Mouse (Mus musculus): ENCODE data around the gene Pakap. TPM values are rescaled to one million over a fixed set of nuclear protein-coding genes. Genes with fewer than 3 reads are reported as not detected.
A peak's percentile ranks its signal among the peaks of the same experiment; 100 is the strongest.

Pakap gene
- 1.6 TPM for polyA plus RNA-seq (2021)

DNA sequence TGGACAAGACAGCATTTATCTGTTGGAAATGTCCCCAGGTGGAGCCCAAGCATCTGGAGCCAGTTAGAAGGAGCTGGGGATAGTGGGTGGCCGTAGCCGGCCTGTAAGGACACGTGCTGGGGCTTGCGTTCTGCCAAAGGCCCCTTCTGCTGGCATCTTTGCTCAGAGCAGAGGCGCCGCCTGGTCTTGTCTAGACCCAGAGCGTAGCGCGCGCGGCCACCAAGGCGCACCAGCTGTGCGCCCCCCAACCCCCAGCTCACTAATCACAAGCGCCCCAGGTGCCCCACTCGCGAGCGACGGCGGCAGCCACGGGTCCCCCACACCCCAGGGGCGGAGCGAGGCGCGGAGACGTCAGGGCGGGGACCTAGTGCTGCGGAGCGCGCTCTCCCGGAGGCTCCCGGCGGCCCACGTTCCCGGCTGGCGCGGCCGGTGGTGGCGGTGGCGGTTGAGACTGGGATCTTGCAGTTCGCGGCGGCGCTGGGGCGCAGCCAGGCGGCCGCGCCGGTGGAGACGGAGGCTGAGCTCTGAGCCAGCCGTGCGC, at the start of gene Pakap:
Gene Pakap (plus strand): TSS at position 514 of the 541 bp plus-strand sequence.
- ChIA-PET POLR2A (no interaction called here), CTCF (interaction anchor here (1.5 kb wide), 1 partner anchor 39 kb away, joined by 4 read pairs; no protein-coding TSS in a partner anchor)
- no peak for DNase-seq (ENCODE audit: low read depth, low spot score)
- ATAC-seq: peak; percentile 62
- in situ Hi-C loops (cut with MboI; ENCODE audit: low pct_unique_long_range_greater_than_20kb): no loop called here
- H3K27me3 ChIP-seq: no peaks in the 10 kb centered on the region
- TF ChIP-seq CTCF (IDR thresholded peaks at IDR 0.05): peak; percentile 40

DNA sequence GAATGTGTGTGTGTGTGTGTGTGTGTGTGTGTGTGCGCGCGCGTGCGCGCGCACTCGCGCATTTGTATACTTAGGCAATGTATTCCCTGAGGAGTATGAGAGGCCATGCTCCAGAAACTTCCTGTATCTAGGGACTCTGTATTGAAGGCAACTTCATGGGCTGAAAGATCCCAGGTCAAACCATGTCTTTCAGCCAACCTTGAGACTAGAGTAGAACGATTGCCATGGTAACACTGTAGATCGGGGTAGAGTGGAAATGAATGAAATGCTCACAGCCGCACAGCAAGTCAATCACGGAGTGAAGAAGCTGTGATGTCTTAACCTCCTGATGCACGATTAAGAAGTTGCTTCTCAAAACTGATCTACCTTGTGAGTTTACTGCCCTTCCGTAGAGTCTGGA, 44.5 kb upstream of the Pakap start:
- ChIA-PET CTCF (no interaction called here), POLR2A (no interaction called here)
- in situ Hi-C loops (cut with MboI; ENCODE audit: low pct_unique_long_range_greater_than_20kb): no loop called here
- no peaks in the 10 kb centered on the region for H3K27me3 ChIP-seq
- no peak for TF ChIP-seq CTCF (IDR thresholded peaks at IDR 0.05)
- ATAC-seq (no peak), DNase-seq (ENCODE audit: low read depth, low spot score) (no peak)

DNA sequence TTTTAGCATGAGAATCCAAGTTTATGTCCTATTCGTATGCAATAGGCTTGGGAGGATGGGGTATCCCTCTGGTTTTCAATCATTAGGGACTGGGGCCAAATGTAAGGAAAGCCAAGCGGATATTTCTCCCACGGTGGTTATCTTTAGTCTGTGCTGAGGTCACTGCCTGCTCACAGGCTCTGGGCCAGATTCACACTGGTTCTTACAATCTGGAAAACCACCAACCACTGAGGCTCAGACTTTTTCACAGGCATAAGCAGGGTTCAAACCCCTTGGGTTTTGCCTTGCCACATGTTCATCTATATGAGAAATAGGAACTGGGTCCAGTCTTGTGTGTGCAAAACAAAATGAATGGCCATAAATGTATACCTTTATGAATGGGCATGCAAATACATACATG, 43.5 kb upstream of the Pakap start:
- TF ChIP-seq CTCF (IDR thresholded peaks at IDR 0.05): no peak
- in situ Hi-C loops (cut with MboI; ENCODE audit: low pct_unique_long_range_greater_than_20kb): no loop called here
- H3K27me3 ChIP-seq: no peaks in the 10 kb centered on the region
- CTCF ChIA-PET: no interaction called here
- DNase-seq (ENCODE audit: low read depth, low spot score) (no peak), ATAC-seq (no peak)
- POLR2A ChIA-PET: no interaction called here

- POLR2A ChIA-PET: no interaction called here
- DNase-seq (ENCODE audit: low read depth, low spot score) (no peak), ATAC-seq (no peak)
- TF ChIP-seq CTCF (IDR thresholded peaks at IDR 0.05): no peak
- no peaks in the 10 kb centered on the region for H3K27me3 ChIP-seq
- in situ Hi-C loops (cut with MboI; ENCODE audit: low pct_unique_long_range_greater_than_20kb): no loop called here
- CTCF ChIA-PET: interaction anchor here (1.0 kb wide), 1 partner anchor 9 kb away, joined by 3 read pairs; no protein-coding TSS in a partner anchor
Observed at GRCm38 (mm10) chr4:57525221-57526011, 42.6 kb upstream of the Pakap start.

DNA sequence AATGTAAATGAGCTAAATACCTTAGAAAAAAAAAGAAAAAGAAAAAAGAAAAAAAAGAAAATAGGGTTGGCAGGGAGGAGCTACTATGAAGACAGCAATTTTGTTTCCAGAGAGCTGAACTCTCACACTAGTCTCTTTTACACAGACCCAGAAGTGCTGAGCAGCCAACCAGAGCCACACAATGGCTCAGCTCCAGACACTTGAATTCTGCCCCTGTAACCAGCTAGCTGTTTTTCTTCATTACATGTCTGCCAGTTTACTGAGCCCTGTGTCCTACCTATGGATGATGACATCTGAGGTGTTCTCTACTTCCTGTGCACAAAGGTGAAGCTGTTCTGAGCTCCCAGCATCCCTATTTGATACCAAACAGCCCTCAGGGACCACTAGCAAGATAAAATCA, 39.7 kb upstream of the Pakap start:
- in situ Hi-C loops (cut with MboI; ENCODE audit: low pct_unique_long_range_greater_than_20kb): no loop called here
- ChIA-PET CTCF (no interaction called here), POLR2A (no interaction called here)
- no peak for DNase-seq (ENCODE audit: low read depth, low spot score)
- ATAC-seq: no peak
- TF ChIP-seq CTCF (IDR thresholded peaks at IDR 0.05): no peak
- H3K27me3 ChIP-seq: no peaks in the 10 kb centered on the region

- DNase-seq (ENCODE audit: low read depth, low spot score) (no peak), ATAC-seq (no peak)
- TF ChIP-seq CTCF (IDR thresholded peaks at IDR 0.05): no peak
- in situ Hi-C loops (cut with MboI; ENCODE audit: low pct_unique_long_range_greater_than_20kb): no loop called here
- H3K27me3 ChIP-seq: no peaks in the 10 kb centered on the region
- ChIA-PET CTCF (no interaction called here), POLR2A (no interaction called here)
Observed at GRCm38 (mm10) chr4:57533686-57534085, 34.3 kb upstream of the Pakap start.

GRCm38 (mm10) chr4:57534232-57534631, 33.7 kb upstream of the Pakap start:
- ATAC-seq: no peak
- no peak for TF ChIP-seq CTCF (IDR thresholded peaks at IDR 0.05)
- ChIA-PET POLR2A (no interaction called here), CTCF (no interaction called here)
- in situ Hi-C loops (cut with MboI; ENCODE audit: low pct_unique_long_range_greater_than_20kb): no loop called here
- no peak for DNase-seq (ENCODE audit: low read depth, low spot score)
- no peaks in the 10 kb centered on the region for H3K27me3 ChIP-seq

- TF ChIP-seq CTCF (IDR thresholded peaks at IDR 0.05): peak; percentile 48
- DNase-seq (ENCODE audit: low read depth, low spot score): no peak
Observed at GRCm38 (mm10) chr4:57535087-57535486, 32.9 kb upstream of the Pakap start.

GRCm38 (mm10) chr4:57538029-57538688, 29.8 kb upstream of the Pakap start:
- no peak for TF ChIP-seq CTCF (IDR thresholded peaks at IDR 0.05)
- in situ Hi-C loops (cut with MboI; ENCODE audit: low pct_unique_long_range_greater_than_20kb): no loop called here
- ChIA-PET CTCF (interaction anchor here (1.3 kb wide), 1 partner anchor 47 kb away, joined by 4 read pairs; no protein-coding TSS in a partner anchor), POLR2A (interaction anchor here (0.7 kb wide), 1 partner anchor 347 kb away, joined by 3 read pairs; no protein-coding TSS in a partner anchor)
- peak; percentile 60 for ATAC-seq
- DNase-seq (ENCODE audit: low read depth, low spot score): no peak
- no peaks in the 10 kb centered on the region for H3K27me3 ChIP-seq

More at GRCm38 (mm10) chr4:57535087-57535486, 32.9 kb upstream of the Pakap start:
- in situ Hi-C loops (cut with MboI; ENCODE audit: low pct_unique_long_range_greater_than_20kb): no loop called here
- ATAC-seq: no peak
- POLR2A ChIA-PET: no interaction called here
- H3K27me3 ChIP-seq: no peaks in the 10 kb centered on the region
- CTCF ChIA-PET: interaction anchor here (1.0 kb wide), 1 partner anchor 23 kb away, joined by 3 read pairs; no protein-coding TSS in a partner anchor

DNA sequence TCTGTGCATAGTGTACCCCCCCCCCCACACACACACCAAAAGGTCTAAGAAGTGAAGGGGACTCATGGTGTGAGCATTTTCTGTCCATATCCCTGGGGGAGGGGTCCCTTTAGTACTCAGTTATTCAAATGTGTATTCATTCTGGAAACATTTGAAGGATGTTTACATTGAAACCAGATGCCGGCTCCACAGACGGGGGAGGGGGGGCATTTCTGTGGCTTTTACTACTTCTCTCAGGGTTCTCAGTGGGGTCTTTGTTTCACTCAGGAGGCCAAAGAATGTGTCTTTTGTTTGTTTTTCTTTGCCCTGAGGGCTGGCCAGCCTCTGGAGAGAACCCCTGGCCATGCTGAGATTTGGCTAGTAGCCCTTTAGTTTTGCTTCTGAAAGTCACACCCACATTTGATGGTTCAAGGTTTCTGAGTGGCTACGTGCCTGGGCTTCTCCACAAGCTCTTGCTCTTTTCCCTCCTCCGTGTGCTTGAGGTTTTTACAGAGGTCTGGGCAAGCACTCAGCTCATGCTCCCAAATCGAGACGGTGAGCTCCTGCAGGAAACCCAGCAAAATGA, 24.2 kb upstream of the Pakap start:
- POLR2A ChIA-PET: no interaction called here
- H3K27me3 ChIP-seq: no peaks in the 10 kb centered on the region
- CTCF ChIA-PET: no interaction called here
- ATAC-seq (peak; percentile 21), DNase-seq (ENCODE audit: low read depth, low spot score) (peak; percentile 81)
- no peak for TF ChIP-seq CTCF (IDR thresholded peaks at IDR 0.05)
- in situ Hi-C loops (cut with MboI; ENCODE audit: low pct_unique_long_range_greater_than_20kb): no loop called here

- ChIA-PET CTCF (no interaction called here), POLR2A (no interaction called here)
- no peak for DNase-seq (ENCODE audit: low read depth, low spot score)
- TF ChIP-seq CTCF (IDR thresholded peaks at IDR 0.05): no peak
- in situ Hi-C loops (cut with MboI; ENCODE audit: low pct_unique_long_range_greater_than_20kb): no loop called here
- ATAC-seq: no peak
- no peaks in the 10 kb centered on the region for H3K27me3 ChIP-seq
Observed at GRCm38 (mm10) chr4:57547785-57548184, 20.2 kb upstream of the Pakap start.
